Mouse (Mus musculus) liver, adult 2 months (tissue): ENCODE results near the gene Sept4.

ENCODE experiments used
- CTCF ChIP-seq: fragments of 200-500 bp; IDR thresholded peaks from 2 replicates; pipeline ENCODE4 v1.5.1; 2011; ENCODE audit warnings: low read depth, low read length, control low read depth
- POLR2A ChIP-seq: fragments of 200-500 bp; IDR thresholded peaks from 2 replicates; pipeline ENCODE4 v1.6.1; 2011; ENCODE audit warnings: low read length, control low read depth; ENCODE audit not compliant: insufficient read depth; ENCODE audit errors: extremely low read depth

DNA sequence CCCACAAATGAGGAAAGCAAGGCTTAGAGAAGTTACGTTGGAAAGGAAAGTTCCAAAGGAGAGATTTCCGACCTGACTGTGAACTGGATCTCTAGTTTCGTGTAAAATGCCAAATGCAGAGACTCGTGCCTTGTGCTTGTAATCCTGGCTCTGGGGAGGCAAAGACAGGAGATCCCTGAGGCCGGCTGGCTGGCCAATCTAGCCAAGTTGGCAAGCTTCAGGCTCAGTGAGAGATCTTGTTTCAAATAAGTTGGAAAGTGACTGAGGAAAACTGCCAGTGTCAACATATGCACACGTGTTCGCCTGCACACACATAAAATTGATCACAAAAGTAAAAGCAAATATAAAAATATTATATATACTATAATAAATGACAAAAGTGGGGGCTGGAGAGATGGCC is 40.6 kb downstream of the Sept4 start:
- no peak for TF ChIP-seq POLR2A
- no peak for TF ChIP-seq CTCF
